Mouse (Mus musculus) cerebellum, postnatal 10 days (tissue): Measurements from ENCODE around the gene Angptl4.
A peak's percentile ranks its signal among the peaks of the same experiment; 100 is the strongest.
"Not testable (repeated sequence)": the region's sequence is repeated elsewhere in the genome, so short reads cannot be mapped to it uniquely, and the experiment has no call there.

Experiments
- DNase-seq, 2 experiments: peaks; one replicate each; pipeline ENCODE4 v3.0.0; 2021; ENCODE audit warnings: mixed read lengths in 2 of 2

Gene Angptl4

DNA sequence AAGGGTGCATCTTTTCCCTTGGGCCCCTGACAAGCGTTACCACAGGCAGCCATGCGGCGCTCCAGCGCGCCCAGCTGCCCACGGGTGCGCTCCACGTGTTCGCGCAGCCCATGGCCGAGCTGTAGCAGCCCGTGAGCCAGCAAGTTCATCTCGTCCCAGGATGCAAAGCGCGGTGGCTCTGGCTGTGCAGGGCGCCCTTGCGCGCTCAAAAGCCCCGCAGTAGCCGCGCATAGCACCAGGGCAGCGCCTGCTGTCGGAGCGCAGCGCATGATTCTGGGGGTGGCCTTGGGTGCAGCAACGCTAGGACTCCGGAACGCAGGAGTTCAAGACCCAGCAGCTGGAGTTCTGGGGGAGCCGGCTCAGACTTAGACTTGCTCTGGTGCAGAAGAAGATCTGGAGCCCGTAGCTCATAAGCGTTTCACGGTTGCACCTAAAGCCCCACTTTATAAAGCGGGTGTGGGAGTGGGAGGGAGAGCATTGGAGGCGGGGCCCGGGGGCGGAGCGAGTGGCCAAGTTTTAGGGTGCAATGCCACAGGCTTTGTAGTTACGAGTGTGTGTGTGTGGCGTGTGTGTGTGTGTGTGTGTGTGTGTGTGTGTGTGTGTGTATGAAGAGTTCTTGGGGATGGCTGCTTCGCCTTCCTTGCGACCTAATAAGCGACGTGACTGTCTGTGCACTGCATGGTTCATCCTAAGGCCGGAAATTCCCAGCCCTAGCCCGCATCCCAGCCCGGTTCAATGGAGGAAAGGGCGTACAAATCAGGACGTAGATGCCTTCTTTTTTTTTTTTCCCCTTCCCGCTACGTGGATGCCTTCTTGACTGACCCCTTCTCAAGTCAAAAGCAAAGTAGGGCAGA is at the start of gene Angptl4:
Gene Angptl4 (minus strand): TSS at position 707 of the 854 bp plus-strand sequence.
- DNase-seq, result peak; percentile 29 to 51

DNA sequence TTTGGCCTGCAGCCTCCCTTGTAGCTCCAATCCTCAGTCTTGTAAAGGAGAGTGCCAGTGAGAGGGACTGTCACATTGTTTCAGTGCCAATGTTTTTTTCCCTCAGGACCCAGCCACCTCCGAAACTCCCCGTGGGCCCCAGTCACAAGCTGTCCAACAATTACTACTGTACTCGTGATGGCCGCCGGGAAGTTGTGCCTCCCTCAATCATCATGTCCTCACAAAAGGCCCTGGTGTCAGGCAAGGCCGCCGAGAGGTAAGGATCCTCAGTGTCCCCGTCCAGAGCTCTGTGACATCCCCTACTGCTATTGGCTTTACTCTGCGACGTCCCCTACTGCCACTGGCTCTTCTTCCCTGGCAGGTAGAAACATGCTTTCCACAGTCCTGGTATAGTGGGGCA is 47.9 kb upstream of the Angptl4 start:
- DNase-seq, result no peak

- DNase-seq, result peak; percentile 47 to 49
Observed at GRCm38 (mm10) chr17:33828892-33829291, 47.3 kb upstream of the Angptl4 start.

- DNase-seq, result peak; percentile 84 to 89
Observed at GRCm38 (mm10) chr17:33826850-33827249, 45.2 kb upstream of the Angptl4 start.

- DNase-seq, result no peak
Observed at GRCm38 (mm10) chr17:33825462-33825861, 43.8 kb upstream of the Angptl4 start.

GRCm38 (mm10) chr17:33824997-33825330 is 43.3 kb upstream of the Angptl4 start:
- peak in 1 of 2 experiments; percentile 29 for DNase-seq

- DNase-seq, result peak; percentile 98 to 99
Observed at GRCm38 (mm10) chr17:33824084-33824996, 42.7 kb upstream of the Angptl4 start, which contains the start of the genes Rps28 and Ndufa7. Gene Rps28, minus strand, starts transcription at chr17:33824562. Gene Ndufa7, plus strand, starts transcription at chr17:33824572.

GRCm38 (mm10) chr17:33823171-33823570 is 41.5 kb upstream of the Angptl4 start:
- not testable (repeated sequence) for DNase-seq

- peak in 1 of 2 experiments; percentile 32 for DNase-seq
Observed at GRCm38 (mm10) chr17:33822436-33822959, 40.9 kb upstream of the Angptl4 start.

DNA sequence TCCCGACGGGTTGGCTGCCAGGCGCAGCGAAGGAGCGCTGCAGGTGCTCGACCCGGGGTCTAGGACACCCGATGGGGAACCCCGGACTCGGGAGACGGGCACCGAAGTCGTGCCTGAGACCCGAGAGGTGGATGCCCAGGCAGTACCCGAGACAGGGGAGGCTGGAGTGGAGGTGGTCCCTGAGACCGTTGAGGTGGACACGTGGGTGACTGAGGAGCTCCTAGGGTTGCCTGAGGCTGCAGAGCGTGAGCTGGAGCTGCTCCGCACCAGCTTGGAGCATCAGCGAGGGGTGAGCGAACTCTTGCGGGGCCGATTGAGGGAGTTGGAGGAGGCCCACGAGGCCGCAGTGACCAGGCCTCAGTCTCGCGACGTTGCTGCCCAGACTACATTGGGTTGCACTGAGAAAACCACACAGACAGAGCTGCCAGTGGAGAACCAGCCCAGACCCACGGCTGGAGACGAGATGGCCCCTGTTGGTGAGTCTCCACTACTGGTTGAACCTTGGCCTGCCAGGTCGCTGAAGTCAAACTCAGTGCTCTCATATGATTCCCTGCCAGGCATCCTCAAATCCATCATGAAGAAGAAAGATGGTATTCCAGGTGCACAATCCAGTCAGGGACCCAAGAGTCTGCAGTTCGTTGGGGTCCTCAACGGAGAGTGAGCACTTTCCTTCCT is 36.5 kb upstream of the Angptl4 start:
- no peak for DNase-seq

- peak; percentile 94 to 97 for DNase-seq
Observed at GRCm38 (mm10) chr17:33817184-33817968, 35.7 kb upstream of the Angptl4 start.

GRCm38 (mm10) chr17:33816612-33817011 is 35.0 kb upstream of the Angptl4 start:
- no peak for DNase-seq

- no peak for DNase-seq
Observed at GRCm38 (mm10) chr17:33815399-33815798, 33.8 kb upstream of the Angptl4 start.

- DNase-seq, result no peak
Observed at GRCm38 (mm10) chr17:33812990-33813389, 31.4 kb upstream of the Angptl4 start.

- DNase-seq, result no peak
Observed at GRCm38 (mm10) chr17:33812475-33812874, 30.8 kb upstream of the Angptl4 start.

DNA sequence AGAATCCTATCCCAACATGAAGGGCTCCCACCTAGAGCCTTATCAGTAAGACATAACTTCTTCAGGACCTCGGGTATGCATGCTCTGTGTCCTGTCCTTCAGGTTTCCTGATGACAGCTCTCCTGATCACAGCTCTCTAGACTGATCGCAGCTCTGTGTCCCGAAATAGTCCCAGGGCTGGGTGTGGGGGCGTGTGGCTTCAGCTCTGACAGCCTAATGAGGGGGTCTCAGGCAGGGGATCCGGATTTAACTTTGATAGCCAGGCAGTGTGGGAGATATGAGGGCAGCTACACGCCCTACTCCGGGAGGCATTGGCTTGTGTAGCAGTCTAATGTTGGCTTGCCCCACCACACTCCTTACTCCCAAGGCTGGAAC is 29.5 kb upstream of the Angptl4 start:
- no peak for DNase-seq

DNA sequence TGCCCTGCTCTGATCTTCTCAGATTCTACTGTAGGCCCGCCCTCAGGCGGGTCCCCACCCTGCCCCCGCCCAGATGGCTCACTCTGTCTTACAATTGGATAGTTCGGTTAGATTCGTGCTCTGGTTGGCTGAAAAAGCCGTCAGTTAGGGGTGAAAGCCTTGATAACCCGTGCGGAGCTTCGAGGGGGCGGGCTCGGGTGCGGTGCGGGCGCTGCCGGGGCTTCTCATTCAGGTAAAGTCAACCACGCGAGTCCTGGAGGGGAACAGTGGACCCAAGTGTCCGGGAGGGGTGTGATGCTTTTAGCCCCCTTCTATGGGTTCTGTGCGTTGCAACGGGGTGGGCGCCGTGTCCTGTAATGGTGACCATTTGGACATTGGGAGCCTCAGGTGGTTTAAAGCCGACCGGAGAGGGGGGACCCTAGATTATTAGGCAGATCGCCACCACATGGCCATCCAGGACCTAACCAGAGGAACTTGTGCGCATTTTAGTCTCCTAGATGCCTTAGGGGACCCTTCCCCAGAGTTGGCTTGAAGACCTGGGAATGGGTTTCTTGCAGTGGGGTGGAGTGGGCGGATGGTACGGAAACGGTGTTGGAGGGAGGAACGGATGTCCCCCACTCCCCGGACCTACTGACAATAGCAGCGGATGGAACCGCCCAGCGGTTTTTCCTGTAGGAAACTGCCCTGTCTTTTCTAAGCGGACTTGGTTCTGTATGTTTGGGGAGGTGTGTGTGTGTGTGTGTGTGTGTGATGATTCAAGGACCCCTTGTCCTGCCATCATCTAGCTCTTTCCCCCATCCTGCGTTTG is 28.9 kb upstream of the Angptl4 start, which contains the start of gene Kank3:
Gene Kank3 (plus strand): TSS at position 186 of the 808 bp plus-strand sequence.
- DNase-seq, result peak; percentile 96 to 97

DNA sequence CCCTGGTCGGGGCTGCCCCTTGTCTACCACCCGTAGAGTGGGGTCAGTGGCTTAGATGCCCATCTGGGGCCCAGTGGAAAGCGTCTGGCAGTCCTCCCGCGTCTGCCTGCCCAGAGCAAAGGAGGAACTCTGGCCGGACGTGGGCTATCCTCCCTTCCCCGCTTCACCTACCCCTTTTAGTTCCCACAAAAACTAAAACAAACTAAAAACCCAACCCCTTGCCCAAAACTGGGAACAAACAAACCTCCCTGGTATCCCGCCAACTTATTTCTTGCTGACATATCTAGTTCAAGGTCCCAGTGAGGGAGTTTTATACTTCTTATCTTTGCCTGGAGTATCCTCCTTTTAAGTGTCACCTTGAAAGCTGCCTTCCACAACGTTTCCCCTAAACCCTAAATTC is 26.6 kb upstream of the Angptl4 start:
- DNase-seq, result no peak

DNA sequence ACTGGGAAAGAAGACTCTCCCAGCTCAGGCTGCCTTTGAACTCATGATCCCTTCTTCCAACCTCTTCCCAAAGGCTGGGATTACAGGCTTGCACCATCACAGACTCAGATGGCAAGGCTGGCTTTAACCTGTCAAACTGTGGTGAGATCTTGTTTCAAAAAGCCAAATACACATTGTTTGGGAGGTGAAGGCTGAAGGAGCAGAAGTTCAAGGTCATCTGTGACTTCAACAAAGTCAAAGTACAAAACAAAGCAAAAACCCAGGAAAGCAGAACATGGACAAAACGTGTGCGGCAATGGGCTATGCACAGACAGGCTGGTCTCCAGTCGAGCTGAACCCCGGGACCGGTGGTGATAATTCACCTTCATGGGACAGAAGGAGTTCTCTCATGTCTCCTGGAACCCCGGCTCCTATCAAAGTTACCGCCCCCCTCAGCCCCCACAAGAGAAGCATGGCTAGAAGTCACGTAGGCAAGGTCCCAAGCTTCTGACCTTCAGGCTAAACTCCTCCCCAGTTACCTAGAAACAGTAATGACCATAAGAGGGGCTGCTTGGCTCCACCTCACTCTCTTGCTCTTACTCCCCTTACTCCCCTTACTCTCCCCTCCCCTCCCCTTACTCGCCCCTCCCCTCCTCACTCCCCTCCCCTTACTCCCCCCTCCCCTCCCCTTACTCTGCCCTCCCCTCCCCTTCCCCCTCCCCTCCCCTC is 25.7 kb upstream of the Angptl4 start:
- DNase-seq, result no peak

GRCm38 (mm10) chr17:33804745-33805144 is 23.1 kb upstream of the Angptl4 start:
- DNase-seq, result no peak
